9 mouse cellular contexts compared by ENCODE assay signal in the genomic region with DNA sequence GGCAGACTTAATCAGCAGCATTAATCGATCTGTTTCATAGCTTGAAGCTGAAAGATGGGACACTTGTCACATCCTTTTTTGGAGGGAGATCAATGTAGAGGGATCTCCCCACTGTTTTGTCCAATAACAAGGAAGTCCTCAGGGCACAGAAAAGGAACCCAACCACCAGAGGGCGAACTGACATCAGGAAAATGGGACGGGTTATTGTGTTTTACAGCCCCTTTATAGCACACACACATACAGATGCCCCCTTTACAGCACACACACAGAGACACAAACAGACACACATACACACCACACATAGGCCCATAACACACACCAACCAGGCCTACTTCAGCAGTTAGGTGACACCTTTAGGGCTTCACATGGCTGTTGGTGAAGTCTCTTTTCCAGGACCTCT. TPM values are rescaled to one million over a fixed set of nuclear protein-coding genes. Genes with fewer than 3 reads are reported as not detected.
A peak's percentile ranks its signal among the peaks of the same experiment; 100 is the strongest.
DNase-seq lines count a peak whose midpoint lies in the region; ATAC-seq and TF ChIP-seq lines count a peak whose summit lies in the region.
"Had no signal": no experiment of that assay in that cellular context is flagged by ENCODE, and none has a peak within 500 bp of the region (broad histone marks: within the 10 kb centered on the region; RNA-seq: fewer than 3 reads in every experiment).

No protein-coding gene starts in this region.

- peak; percentile 33 for DNase-seq in hindbrain, embryonic 10.5 days (ENCODE audit: low spot score)
- peak; percentile 17 for DNase-seq in A20 (ENCODE audit: low read depth, low spot score)
- DNase-seq in adrenal gland, adult 18-20 months (ENCODE audit: low spot score in 2 of 2) = peak; percentile 7 to 26
- peak; percentile 31 for DNase-seq in gastrocnemius, postnatal 14 days
- DNase-seq in lung, adult 2 months = peak; percentile 39
- peak; percentile 1 for DNase-seq in skeletal muscle tissue, adult 2 months (ENCODE audit: low read depth, low spot score)
- DNase-seq in urinary bladder, postnatal 10 days (ENCODE audit: low spot score) = no peak

- no peak overlapping the region for H3K27ac ChIP-seq in hindbrain, embryonic 10.5 days
- no peak overlapping the region for H3K27ac ChIP-seq in hindbrain, embryonic 16.5 days (ENCODE audit: low read depth, low read length)

- TF ChIP-seq CTCF in lung, adult 2 months (IDR thresholded peaks at IDR 0.05; ENCODE audit: insufficient read depth, low read length) = 0 out of 2 replicates have a peak, but pooled peaks have one; percentile 5

- H3K27me3 ChIP-seq in hindbrain, embryonic 10.5 days (ENCODE audit: insufficient read depth, poor library complexity, severe bottlenecking) = no peaks in the 10 kb centered on the region
- no peaks in the 10 kb centered on the region for H3K27me3 ChIP-seq in hindbrain, embryonic 16.5 days (replicated peaks; ENCODE audit: control insufficient read depth, insufficient read depth, low read length)

- no peaks in the 10 kb centered on the region for H3K36me3 ChIP-seq in hindbrain, embryonic 10.5 days
- H3K36me3 ChIP-seq in hindbrain, embryonic 16.5 days (ENCODE audit: control insufficient read depth, insufficient read depth, low read length) = no peaks in the 10 kb centered on the region

- H3K9ac ChIP-seq in hindbrain, embryonic 16.5 days (ENCODE audit: low read depth, low read length) = no peak overlapping the region

- no peaks in the 10 kb centered on the region for H3K4me1 ChIP-seq in hindbrain, embryonic 10.5 days (replicated peaks)
- H3K4me1 ChIP-seq in hindbrain, embryonic 16.5 days (ENCODE audit: control insufficient read depth, insufficient read depth, low read depth, low read length) = no peaks in the 10 kb centered on the region
- peaks cover 5% of the 10 kb centered on the region for H3K4me1 ChIP-seq in lung, adult 2 months (ENCODE audit: control insufficient read depth, insufficient read depth, low read length)

- TF ChIP-seq POLR2A in lung, adult 2 months (IDR thresholded peaks at IDR 0.05; ENCODE audit: borderline replicate concordance, extremely low read depth, low read depth, low read length) = no peak

- intact Hi-C loops in gastrocnemius, postnatal 14 days (cut with DNase I; ENCODE audit: low total_unique reads) = no loop called here

- no peak overlapping the region for H3K4me2 ChIP-seq in hindbrain, embryonic 16.5 days (ENCODE audit: low read length)

- WGBS in hindbrain, embryonic 10.5 days = 31% methylated on average over 3 of the region's 3 CpGs
- 27% methylated on average over 3 of the region's 3 CpGs for WGBS in hindbrain, embryonic 16.5 days
- 29% methylated on average over 3 of the region's 3 CpGs for WGBS in lung, adult 2 months

- no peak for ATAC-seq in hindbrain, embryonic 16.5 days

- no peaks in the 10 kb centered on the region for H3K9me3 ChIP-seq in hindbrain, embryonic 10.5 days
- no peaks in the 10 kb centered on the region for H3K9me3 ChIP-seq in hindbrain, embryonic 16.5 days (ENCODE audit: control insufficient read depth, low read length)

- no peak overlapping the region for H3K4me3 ChIP-seq in hindbrain, embryonic 10.5 days
- H3K4me3 ChIP-seq in hindbrain, embryonic 16.5 days (ENCODE audit: low read length) = no peak overlapping the region
- no peak overlapping the region for H3K4me3 ChIP-seq in lung, adult 2 months (replicated peaks; ENCODE audit: extremely low read depth, low read depth, low read length)

RNA-seq across cellular contexts. Expression of gene Cnga2, which starts 21.2 kb away (rescaled TPM):
- 0.05 TPM in 1 of 2 replicates, not detected in the other for polyA plus RNA-seq in hindbrain, embryonic 10.5 days (2016; fragmentation: Nextera tagmentation; extraction: Ambion mirVana)
- polyA plus RNA-seq in hindbrain, embryonic 16.5 days (2015; fragmentation: Nextera tagmentation; extraction: Ambion mirVana) = 0.19 TPM in 2 replicates
- not detected for total RNA-seq in adrenal gland, adult 18-20 months (2021)
- under 1 TPM in 1 of 2 experiments, not detected in 1; 0.07 TPM for total RNA-seq in gastrocnemius, postnatal 14 days (2021)
- polyA plus RNA-seq in lung, adult 2 months (2012; rRNA removed) = 0.53 and 0.87 TPM in 2 replicates
- total RNA-seq: hematopoietic stem cell, adult 5-6 weeks had no signal

RNA-seq across cellular contexts. Expression of gene Fate1, which starts 40.0 kb away (rescaled TPM):
- not detected in 2 replicates for polyA plus RNA-seq in hindbrain, embryonic 10.5 days (2016; fragmentation: Nextera tagmentation; extraction: Ambion mirVana)
- polyA plus RNA-seq in hindbrain, embryonic 16.5 days (2015; fragmentation: Nextera tagmentation; extraction: Ambion mirVana) = 0.19 TPM in 1 of 2 replicates, not detected in the other
- not detected for total RNA-seq in adrenal gland, adult 18-20 months (2021)
- total RNA-seq in gastrocnemius, postnatal 14 days (2021) = not detected
- not detected in 2 replicates for polyA plus RNA-seq in lung, adult 2 months (2012; rRNA removed)
- total RNA-seq: hematopoietic stem cell, adult 5-6 weeks had no signal

RNA-seq across cellular contexts. Expression of gene Prrg3, which starts 50.4 kb away (rescaled TPM):
- polyA plus RNA-seq in hindbrain, embryonic 10.5 days (2016; fragmentation: Nextera tagmentation; extraction: Ambion mirVana) = 6.8 and 8.4 TPM in 2 replicates
- polyA plus RNA-seq in hindbrain, embryonic 16.5 days (2015; fragmentation: Nextera tagmentation; extraction: Ambion mirVana) = 13.0 and 14.3 TPM in 2 replicates
- total RNA-seq in adrenal gland, adult 18-20 months (2021) = 10 to 100 TPM; 15.4 to 18.6 TPM
- total RNA-seq in gastrocnemius, postnatal 14 days (2021) = 10 to 100 TPM; 12.9 to 13.7 TPM
- 21.3 and 29.2 TPM in 2 replicates for polyA plus RNA-seq in lung, adult 2 months (2012; rRNA removed)
- total RNA-seq: hematopoietic stem cell, adult 5-6 weeks had no signal
